Mouse (Mus musculus): ENCODE data around the gene Ankrd31.

GRCm38 (mm10) chr13:96729146-96729545 is 18.9 kb upstream of the Ankrd31 start:
- TF ChIP-seq HCFC1 (IDR thresholded peaks at IDR 0.05; ENCODE audit: borderline replicate concordance, insufficient read depth, low read length) (no peak), CHD2 (IDR thresholded peaks at IDR 0.05; ENCODE audit: low read depth, low read length) (no peak), MAFK (IDR thresholded peaks at IDR 0.05; ENCODE audit: insufficient read depth, low read depth, low read length) (no peak)

All from ES-E14 (cell line).